Mouse (Mus musculus) stomach, postnatal 0 days (tissue): ENCODE data around the gene Arhgef10l. TPM values are rescaled to one million over a fixed set of nuclear protein-coding genes. Genes with fewer than 3 reads are reported as not detected.
A peak's percentile ranks its signal among the peaks of the same experiment; 100 is the strongest.

Source experiments
- ATAC-seq: fragments of 200-750 bp; cut with Nextera tagmentation; 2 replicates; pipeline ENCODE4 v1.8.0; 2017; ENCODE audit not compliant: low FRiP score, low TSS enrichment
- DNase-seq: peaks from one replicate; pipeline ENCODE4 v3.0.0-alpha.2; 2016; ENCODE audit warnings: low spot score
- H3K27ac ChIP-seq: fragments of 300-500 bp; sonication (generic); replicated peaks from 2 replicates; pipeline ENCODE4 v1.5.1; 2014; ENCODE audit warnings: mild to moderate bottlenecking, control low read depth
- H3K27me3 ChIP-seq: fragments of 300-500 bp; sonication (generic); 2 replicates; pipeline ENCODE4 v1.6.1; 2014; ENCODE audit warnings: low read length; ENCODE audit not compliant: control insufficient read depth, insufficient read depth
- H3K36me3 ChIP-seq: fragments of 300-500 bp; sonication (generic); 2 replicates; pipeline ENCODE4 v1.6.1; 2014; ENCODE audit warnings: low read length, mixed read lengths; ENCODE audit not compliant: control insufficient read depth, insufficient read depth
- H3K4me1 ChIP-seq: fragments of 300-500 bp; sonication (generic); replicated peaks from 2 replicates; pipeline ENCODE4 v1.6.1; 2014; ENCODE audit warnings: antibody characterized with exemption; ENCODE audit not compliant: control insufficient read depth, insufficient read depth
- H3K4me2 ChIP-seq: fragments of 300-500 bp; sonication (generic); replicated peaks from 2 replicates; pipeline ENCODE4 v1.6.1; 2014; ENCODE audit warnings: low read depth, mild to moderate bottlenecking, control low read depth, moderate library complexity
- H3K4me3 ChIP-seq: fragments of 300-500 bp; sonication (generic); 2 replicates; pipeline ENCODE4 v1.5.1; 2014; ENCODE audit warnings: low read depth, low read length, control low read depth
- H3K9ac ChIP-seq: fragments of 300-500 bp; sonication (generic); 2 replicates; pipeline ENCODE4 v1.6.1; 2014; ENCODE audit warnings: mild to moderate bottlenecking, low read length, control low read depth, mixed read lengths
- H3K9me3 ChIP-seq: fragments of 300-500 bp; sonication (generic); 2 replicates; pipeline ENCODE4 v1.6.1; 2016; ENCODE audit warnings: low read length; ENCODE audit not compliant: control insufficient read depth
- CTCF ChIP-seq: IDR thresholded peaks from 2 replicates; pipeline ENCODE4 v1.5.1; 2016; ENCODE audit warnings: antibody characterized with exemption, low read depth, mild to moderate bottlenecking, moderate library complexity
- EP300 ChIP-seq: optimal IDR thresholded peaks from 2 replicates; pipeline ENCODE3; 2016; ENCODE audit warnings: antibody characterized with exemption
- WGBS: fragments of 180-500 bp; shearing (Covaris S2); extraction: QIAGEN DNeasy Blood & Tissue Kit; methylation state at CpG from one replicate; pipeline ENCODE4 v1.1.7; 2014; 5-methylcytosine and 5-hydroxymethylcytosine counted together
- polyA plus RNA-seq: library from polyadenylated mRNA; unstranded; fragments of >200 nt; fragmentation: Nextera tagmentation; extraction: Ambion mirVana; gene quantifications from 2 replicates; pipeline ENCODE4 v1.2.1, GENCODE M21; 2015

Gene Arhgef10l
- polyA plus RNA-seq, 1 experiment from 2014 or later: 11.3 TPM

DNA sequence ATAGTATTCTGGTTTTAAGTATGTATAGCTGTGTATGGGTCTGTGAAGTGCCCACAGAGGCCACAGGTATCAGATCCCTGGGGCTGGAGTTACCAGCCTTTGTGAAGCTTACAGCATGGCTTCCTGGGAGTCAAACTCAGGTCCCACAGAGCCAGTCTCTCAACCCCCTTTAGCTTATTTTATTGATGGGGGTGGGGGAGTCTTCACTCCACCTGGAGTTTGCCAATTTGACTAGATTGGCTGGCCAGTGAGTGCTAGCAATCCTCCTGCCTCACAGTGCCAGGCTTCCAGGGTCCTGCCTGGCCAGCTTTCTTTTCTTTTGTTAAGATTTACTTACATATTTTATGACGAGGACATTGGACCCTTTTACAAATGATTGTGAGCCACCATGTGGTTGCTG, 16.1 kb downstream of the Arhgef10l start:
- ATAC-seq: no peak
- DNase-seq: no peak
- Histone ChIP-seq H3K9me3 (no peaks in the 10 kb centered on the region), H3K36me3 (no peaks in the 10 kb centered on the region), H3K27ac (no peak overlapping the region), H3K4me1 (no peaks in the 10 kb centered on the region; the same call in 1 of the 2 replicates), H3K4me3 (no peak overlapping the region), H3K9ac (no peak overlapping the region), H3K27me3 (no peaks in the 10 kb centered on the region), H3K4me2 (no peak overlapping the region)
- TF ChIP-seq EP300 (no peak), CTCF (no peak)
- whole genome bisulfite sequencing: 50% methylated on average over 1 of the region's 1 CpGs

- Histone ChIP-seq H3K36me3 (no peaks in the 10 kb centered on the region), H3K4me3 (peak overlapping the region; percentile 59), H3K4me2 (peak overlapping the region; percentile 80), H3K9ac (peak overlapping the region; percentile 87), H3K27me3 (no peaks in the 10 kb centered on the region), H3K27ac (peak overlapping the region; percentile 83), H3K9me3 (no peaks in the 10 kb centered on the region), H3K4me1 (no peaks in the 10 kb centered on the region; the same call in 1 of the 2 replicates)
- TF ChIP-seq CTCF (no peak), EP300 (no peak)
- WGBS: 29% methylated on average over 9 of the region's 9 CpGs
- DNase-seq: no peak
- peak; percentile 24; the same call in 1 of the 2 replicates for ATAC-seq
Observed at GRCm38 (mm10) chr4:140649207-140649591, 16.6 kb downstream of the Arhgef10l start.

DNA sequence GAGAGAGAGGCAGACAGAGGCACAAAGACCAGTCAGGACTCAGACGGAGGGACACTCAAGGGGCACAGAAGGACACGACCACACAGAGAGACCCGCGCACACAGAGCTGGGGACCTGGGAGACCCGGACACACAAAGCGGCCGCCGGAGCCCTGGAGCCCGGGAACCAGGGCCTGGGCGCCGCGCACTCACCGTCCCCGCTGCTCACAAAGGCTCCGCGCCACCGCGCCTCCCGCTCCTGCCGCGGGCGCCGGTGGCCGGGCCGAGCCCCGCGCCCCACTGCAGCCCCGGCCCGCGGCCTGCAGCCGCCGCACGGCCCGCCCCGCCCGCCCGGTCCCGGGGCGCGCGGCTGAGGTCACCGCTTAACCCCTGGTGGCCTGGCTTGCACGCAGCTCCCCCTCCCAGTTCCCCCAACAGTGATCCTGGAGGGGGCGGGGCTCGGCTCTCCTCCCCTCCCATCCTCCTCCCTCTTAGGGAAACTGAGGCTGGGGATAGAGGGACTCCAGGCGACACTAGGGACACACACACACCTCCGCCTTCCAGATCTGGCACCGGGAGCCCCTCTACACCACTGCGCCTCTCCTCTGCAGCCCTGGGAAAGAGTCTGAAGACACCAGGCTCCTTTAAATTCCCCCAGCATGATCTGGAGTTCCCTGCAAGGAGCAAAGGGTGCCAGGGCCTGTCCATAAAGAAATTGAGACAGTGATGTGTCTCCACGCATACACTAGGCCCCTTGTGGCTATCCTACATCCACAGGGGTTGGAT, 17.2 kb downstream of the Arhgef10l start:
- 2% methylated on average over 28 of the region's 50 CpGs for WGBS
- DNase-seq (peak; percentile 57), ATAC-seq (peak; percentile 70)
- peak overlapping the region; percentile 80 for H3K4me2 ChIP-seq
- peak overlapping the region; percentile 59 for H3K4me3 ChIP-seq
- TF ChIP-seq CTCF: no peak
- TF ChIP-seq EP300: no peak
- no peaks in the 10 kb centered on the region for H3K27me3 ChIP-seq
- no peaks in the 10 kb centered on the region; the same call in 1 of the 2 replicates for H3K4me1 ChIP-seq
- H3K9me3 ChIP-seq: no peaks in the 10 kb centered on the region
- peak overlapping the region; percentile 87 for H3K9ac ChIP-seq
- peak overlapping the region; percentile 83 for H3K27ac ChIP-seq
- H3K36me3 ChIP-seq: no peaks in the 10 kb centered on the region

GRCm38 (mm10) chr4:140647711-140648421, 17.9 kb downstream of the Arhgef10l start:
- peak overlapping the region; percentile 59 for H3K4me3 ChIP-seq
- WGBS: 8% methylated on average over 12 of the region's 12 CpGs
- peak overlapping the region; percentile 80 for H3K4me2 ChIP-seq
- no peaks in the 10 kb centered on the region; the same call in 1 of the 2 replicates for H3K4me1 ChIP-seq
- H3K27me3 ChIP-seq: no peaks in the 10 kb centered on the region
- peak overlapping the region; percentile 83 for H3K27ac ChIP-seq
- peak; percentile 24; the same call in 1 of the 2 replicates for ATAC-seq
- TF ChIP-seq CTCF (no peak), EP300 (no peak)
- no peaks in the 10 kb centered on the region for H3K9me3 ChIP-seq
- H3K36me3 ChIP-seq: no peaks in the 10 kb centered on the region
- peak overlapping the region; percentile 87 for H3K9ac ChIP-seq
- DNase-seq: peak; percentile 59

DNA sequence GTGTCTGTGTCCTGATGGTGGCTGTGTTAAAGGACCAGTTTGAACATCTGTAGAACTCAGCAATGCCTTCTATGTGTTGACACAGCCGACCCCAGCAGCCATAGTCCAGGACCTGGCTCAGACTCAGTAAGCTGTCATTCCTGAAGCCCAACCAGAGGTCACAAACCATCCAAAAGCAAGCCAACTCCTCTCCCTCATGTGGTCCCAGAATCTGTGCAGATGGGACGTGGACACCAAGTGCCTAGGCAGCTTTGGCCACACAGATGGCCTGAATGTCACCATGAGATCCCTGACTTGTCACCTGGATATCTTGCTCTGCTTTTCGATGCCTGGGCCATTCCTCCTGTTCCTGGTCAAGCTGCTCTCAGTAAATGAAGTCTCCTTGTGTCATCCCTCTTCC, 20.2 kb downstream of the Arhgef10l start:
- 72% methylated on average over 3 of the region's 3 CpGs for WGBS
- TF ChIP-seq EP300 (no peak), CTCF (no peak)
- Histone ChIP-seq H3K4me1 (no peaks in the 10 kb centered on the region; the same call in 1 of the 2 replicates), H3K27me3 (no peaks in the 10 kb centered on the region), H3K36me3 (no peaks in the 10 kb centered on the region), H3K27ac (no peak overlapping the region), H3K4me3 (no peak overlapping the region), H3K9me3 (no peaks in the 10 kb centered on the region), H3K4me2 (no peak overlapping the region), H3K9ac (no peak overlapping the region)
- no peak for DNase-seq
- no peak for ATAC-seq

DNA sequence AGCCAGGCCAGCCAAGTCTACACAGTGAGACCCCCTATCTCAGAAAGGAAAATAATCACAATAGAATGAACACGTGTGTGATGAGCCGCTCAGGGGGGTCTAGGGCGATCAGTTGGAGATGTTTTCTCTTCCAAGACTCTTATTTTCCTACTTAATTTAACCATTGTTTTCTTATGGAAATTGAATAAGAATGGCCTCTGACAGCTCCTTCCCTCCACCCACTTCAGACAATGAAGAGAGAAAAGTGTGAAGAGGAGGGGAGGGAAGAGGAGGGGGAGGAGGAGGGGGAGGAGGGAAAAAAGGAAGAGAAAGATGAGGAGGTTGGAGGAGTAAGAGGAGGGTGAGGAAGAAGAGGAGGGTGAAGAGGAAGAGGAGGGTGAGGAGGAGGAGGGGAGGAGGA, 21.1 kb downstream of the Arhgef10l start:
- H3K4me2 ChIP-seq: no peak overlapping the region
- H3K9ac ChIP-seq: no peak overlapping the region
- WGBS: 53% methylated on average over 3 of the region's 3 CpGs
- no peaks in the 10 kb centered on the region for H3K27me3 ChIP-seq
- DNase-seq (no peak), ATAC-seq (no peak)
- no peaks in the 10 kb centered on the region; the same call in 1 of the 2 replicates for H3K4me1 ChIP-seq
- no peak overlapping the region for H3K4me3 ChIP-seq
- H3K36me3 ChIP-seq: no peaks in the 10 kb centered on the region
- H3K27ac ChIP-seq: no peak overlapping the region
- H3K9me3 ChIP-seq: no peaks in the 10 kb centered on the region
- TF ChIP-seq EP300 (no peak), CTCF (no peak)
